Mouse (Mus musculus): ENCODE data around the gene Syt3.
A peak's percentile ranks its signal among the peaks of the same experiment; 100 is the strongest.

Syt3 gene

DNA sequence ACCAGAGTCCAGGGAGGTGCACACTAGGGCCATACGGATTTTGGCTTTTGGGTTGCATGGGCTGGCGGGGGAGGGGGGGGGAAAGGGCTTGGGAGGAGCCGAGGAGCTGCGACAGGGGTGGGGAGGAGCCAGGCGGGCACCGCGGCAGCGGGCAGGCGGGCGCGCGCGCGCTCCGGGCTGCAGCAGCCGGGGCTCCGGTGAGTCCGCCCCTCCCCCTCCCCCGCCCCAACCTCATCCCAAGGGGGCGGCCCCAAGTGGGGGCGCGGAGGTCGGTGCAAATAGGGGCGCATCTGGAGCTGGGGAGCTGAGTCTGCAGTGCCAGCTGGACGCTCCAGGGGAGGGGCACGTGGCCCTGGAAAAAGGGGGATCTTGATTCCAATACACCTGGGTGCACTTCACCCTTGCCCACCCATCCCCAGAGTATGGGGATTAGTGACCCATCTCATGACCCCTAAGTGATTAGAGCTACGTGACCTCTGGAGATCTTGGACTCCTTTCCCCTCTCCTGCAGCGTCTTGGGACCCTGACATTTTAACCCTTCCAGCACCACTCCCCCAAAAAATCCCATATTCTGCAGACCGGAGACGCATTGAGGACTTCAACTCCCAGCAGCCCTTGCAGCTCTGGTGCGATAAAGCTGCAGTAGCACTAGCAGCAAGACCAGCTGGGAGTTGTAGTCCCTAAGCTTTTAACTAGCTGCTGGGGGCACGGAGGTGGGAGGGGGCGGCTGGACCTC, at the start of gene Syt3:
Syt3 (plus strand) TSS at position 123 of the 736 bp plus-strand sequence.
- peak in 1 of 2 experiments; percentile 25 for DNase-seq (ENCODE audit: low spot score in 2 of 2)

DNA sequence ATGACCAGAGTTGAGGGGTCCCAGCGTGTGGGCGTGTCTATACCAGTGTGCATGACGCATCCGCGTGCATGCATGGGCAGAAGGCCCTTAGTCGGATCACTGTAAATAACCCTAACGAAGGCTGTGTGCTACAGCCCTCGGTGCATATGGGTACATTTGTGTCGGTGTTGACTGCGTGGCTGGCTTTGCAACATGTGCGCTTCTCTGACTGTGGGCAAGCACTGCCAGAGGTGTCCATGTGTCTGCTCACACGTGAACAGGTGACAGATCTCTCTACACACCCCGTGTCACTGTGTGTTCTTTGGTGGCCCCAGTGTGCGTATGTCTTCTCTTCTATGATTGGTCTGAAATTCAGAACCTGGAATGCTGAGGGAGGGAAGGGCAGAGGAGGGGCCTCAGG, 49.8 kb upstream of the Syt3 start:
- DNase-seq (ENCODE audit: low spot score in 2 of 2): no peak

DNA sequence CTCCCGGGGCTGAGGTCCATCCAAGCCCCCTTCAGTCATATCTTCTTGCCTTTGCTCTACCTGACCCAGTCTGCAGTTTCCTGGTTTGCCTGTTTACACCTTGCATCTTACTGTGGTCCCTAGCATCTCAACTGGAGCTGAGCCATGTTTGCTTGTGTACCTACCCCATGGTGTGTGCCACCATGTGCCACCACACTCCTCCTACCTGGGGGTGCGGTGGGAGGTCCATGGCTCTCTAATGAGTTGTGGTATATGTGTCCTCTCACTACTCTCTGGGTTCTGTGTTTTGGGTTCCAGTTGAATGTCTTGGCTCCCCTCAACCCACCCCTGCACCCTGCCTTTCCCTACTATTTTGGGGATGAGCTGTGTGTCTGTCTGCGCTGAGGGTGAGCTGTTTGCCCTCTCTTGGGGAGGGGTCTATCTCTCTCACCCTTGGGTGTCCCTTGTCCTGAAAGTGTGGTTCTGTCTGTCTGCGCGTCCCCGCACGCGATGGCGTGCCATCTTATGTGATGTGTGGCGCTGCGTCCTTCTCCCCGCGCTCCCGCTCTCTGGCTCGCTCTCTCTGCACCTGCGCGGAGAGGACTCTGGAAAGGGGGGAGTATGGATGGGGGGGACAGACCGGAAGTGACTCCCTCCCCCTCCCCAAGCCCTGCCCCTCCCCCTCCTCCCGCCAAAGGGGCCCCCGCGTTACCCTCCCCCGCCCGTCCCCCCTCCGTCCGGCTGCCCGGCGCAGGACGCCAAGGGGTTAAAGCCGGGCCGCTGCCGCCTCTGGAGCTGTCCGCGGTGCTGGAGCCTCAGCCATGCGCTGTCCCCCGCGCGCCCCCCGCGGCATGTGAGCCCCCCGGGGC, 48.6 kb upstream of the Syt3 start:
- DNase-seq (ENCODE audit: low spot score in 2 of 2): no peak

DNA sequence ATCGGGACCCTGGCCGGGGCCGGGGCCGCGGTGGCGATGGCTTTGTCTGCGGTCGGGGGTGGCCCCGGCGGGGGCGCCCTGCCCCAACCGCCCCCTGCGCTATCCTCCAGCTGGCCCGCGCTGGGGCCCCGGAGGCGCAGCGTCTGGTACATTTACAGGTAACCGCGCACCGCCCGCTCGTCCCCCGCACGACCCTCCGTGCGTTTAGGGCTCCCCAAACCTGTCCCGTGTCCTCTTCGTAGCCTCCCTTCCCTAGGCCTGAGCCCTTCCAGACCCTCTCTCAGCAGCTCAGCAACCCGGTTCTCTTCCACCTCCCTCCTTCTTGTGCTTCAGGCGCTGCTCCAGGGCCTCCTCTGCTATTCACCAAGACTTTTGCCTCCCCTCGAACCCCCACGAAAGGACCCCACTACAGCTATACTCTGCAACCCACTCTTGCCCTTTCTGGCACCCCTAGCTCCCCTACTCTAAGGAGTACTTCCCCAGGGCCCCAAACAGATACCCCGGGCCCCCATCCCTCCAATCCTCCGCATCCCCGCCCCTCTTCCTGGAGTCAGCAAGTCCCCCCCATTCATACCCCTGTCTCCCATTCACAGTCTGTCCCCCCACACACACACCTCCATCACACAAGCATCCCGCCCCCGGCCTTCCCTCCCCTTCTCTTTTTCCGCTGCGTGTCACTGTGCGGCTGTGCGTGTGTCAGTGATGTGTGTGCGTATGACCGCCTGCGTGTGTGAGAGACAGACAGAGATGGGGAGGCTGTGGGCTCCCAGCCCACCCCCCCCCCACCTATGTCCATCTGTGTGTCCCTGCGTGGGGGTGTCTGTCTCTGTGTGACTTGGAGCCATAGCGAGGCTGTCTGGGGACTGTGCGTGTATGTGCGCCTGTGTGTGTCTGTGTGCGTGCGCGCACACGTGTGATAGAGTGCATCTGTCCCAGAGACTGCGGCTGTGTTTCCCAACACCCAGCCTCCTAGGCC, 47.6 kb upstream of the Syt3 start:
- no peak for DNase-seq (ENCODE audit: low spot score in 2 of 2)

DNA sequence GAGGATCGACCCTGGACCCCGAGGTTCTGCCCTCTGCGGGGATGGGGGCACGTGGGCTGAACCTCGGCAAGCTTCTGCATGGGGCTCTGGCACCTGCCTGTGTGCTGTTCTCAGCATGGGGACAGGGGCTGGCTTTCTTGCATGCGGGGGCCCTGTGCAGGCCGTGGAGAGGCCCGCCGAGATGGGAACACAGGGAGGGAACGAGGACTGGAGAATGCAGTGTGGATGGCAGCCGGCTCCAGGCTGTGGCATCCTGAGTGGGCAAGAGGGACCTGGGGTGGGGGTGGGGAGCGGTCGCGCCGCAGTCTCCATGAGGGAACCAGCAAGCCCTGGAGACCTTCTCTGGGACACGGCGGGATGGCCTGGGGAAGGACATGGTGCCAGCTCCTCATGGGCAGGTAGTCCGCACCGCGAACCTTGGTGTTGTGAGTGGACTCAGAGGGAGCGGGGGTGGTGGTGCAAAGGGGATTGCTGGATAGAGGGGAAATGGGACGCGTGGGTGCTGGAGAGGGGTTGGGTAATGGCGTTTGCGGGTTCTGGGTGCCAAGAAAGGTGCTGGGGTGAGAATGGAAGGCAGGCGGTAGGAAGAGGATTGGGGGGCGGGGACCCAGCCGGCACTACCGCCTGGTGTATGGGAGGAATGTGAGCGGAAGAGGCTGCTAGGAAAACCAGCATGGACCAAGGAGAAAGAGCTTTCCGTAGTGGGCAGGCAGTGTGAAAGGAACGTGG, 46.6 kb upstream of the Syt3 start:
- no peak for DNase-seq (ENCODE audit: low spot score in 2 of 2)

DNA sequence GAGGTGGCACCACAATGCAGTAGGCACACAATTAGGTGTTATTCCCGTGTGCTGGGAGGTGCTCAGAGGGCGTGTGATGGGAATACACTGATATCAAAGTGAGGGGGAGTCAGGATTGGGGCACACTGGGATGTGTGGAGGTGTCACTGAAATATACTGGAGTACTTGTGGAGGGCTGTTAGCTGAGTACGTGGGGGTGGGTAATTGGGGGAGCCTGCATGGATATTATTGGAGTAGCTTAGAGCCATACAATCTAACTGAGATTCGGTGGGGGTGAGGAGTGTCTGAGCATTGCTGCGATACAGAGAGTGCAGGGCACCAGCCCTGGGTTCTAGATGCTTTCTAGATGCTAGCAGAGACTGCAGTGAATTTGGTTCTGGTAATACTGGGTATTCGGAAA, 43.7 kb upstream of the Syt3 start:
- no peak for DNase-seq (ENCODE audit: low spot score in 2 of 2)

DNA sequence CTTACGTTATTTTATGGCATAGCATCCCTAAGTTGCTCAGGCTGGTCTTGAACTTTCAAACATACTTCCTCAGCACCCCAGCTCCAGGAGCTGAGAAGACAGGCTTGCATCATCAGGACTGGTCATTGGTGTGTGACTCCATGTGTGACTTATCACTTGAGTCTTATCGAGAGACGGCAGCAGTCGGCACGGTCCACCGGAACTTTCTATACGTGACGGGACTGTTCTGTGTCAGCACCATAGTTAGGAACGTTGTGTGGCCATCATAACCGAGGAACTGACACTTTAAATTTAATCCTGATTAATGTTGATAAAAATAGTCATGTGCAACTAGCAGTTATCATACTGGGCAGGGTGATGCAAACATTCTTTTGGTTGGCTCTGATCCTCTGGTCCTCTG, 42.8 kb upstream of the Syt3 start:
- no peak for DNase-seq (ENCODE audit: low spot score in 2 of 2)

DNA sequence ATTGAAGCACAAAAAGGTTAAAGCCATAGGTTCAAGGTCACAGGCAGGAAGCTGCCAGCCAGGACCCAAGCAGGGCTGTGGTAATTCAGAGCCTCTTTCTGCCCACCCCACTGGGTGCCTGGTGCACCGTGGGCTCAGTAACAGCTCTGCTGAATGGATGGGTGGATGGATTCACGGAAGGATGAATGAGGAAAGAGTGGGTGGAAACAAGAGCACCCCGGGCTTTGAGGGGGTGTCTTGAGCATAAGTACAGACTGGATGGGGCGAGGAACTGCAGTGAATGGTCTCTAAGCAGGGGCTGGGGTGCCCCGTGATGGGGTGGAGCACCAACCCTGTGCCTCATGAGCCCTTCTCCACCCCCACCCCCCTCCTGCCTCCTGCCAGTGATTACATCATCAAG, 42.2 kb upstream of the Syt3 start:
- no peak for DNase-seq (ENCODE audit: low spot score in 2 of 2)

DNA sequence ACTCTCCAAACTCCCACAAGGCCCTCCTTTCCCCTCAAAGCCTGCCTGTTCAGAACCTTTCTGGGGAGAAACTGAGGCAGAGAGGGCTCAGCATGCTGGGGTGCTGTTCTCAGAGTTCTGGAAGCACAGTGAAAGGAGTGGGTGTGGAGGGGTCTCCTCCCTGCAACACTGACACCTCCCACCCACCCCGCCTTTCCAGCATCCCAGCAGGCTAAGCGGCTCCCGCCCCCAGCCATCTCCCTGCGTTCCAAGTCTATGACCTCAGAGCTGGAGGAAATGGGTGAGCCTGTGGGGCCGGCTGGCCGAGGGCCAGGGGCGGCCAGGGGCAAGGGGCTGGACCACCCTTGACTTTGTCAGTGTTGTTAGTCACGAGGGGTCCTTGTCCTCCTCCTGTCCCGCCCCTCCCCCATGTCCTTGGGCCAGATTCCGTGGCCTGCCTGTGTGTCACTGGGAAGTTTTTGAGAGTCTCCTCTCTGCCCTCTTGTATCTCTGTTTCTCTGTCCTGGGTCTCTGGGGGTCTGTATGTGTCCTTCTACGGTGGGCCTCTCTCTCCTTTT, 40.4 kb upstream of the Syt3 start:
- no peak for DNase-seq (ENCODE audit: low spot score in 2 of 2)

DNA sequence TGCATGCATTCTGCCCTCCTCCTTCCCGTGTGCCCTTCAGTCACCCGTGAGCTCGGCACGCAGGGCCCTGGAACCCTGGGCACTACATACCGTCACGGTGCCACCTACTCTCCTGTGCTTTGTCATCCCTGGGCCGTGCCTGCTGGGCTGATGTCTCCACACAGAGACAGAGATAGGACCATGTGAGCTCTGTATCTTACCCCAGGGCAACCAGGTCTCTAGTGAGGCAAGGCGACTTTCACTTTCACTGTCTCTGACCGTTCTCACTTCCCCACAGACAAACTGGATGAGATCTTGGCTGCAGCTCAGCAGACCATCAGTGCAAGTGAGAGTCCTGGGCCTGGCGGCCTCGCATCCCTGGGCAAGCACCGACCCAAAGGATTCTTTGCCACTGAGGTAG, 39.3 kb upstream of the Syt3 start:
- peak; percentile 59 to 63 for DNase-seq (ENCODE audit: low spot score in 2 of 2)

DNA sequence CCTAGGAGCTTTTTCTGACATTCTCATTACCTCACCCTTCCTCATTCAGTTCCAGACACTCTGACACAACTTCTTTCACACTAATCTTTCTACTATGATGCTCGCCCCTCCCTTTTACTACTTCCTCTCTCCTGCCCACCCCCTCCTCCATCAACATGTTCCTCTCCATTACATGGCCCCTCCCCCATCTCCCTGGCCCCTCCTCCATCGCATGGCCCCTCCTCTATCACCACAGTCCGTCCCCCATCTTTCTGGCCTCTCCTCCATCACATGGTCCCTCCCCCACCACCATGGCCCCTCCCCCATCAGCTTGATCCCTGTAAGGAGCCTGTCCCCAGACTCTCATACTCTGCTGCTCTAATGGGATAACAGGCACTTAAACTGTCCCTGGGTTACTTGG, 34.9 kb upstream of the Syt3 start:
- DNase-seq (ENCODE audit: low spot score in 2 of 2): no peak

DNA sequence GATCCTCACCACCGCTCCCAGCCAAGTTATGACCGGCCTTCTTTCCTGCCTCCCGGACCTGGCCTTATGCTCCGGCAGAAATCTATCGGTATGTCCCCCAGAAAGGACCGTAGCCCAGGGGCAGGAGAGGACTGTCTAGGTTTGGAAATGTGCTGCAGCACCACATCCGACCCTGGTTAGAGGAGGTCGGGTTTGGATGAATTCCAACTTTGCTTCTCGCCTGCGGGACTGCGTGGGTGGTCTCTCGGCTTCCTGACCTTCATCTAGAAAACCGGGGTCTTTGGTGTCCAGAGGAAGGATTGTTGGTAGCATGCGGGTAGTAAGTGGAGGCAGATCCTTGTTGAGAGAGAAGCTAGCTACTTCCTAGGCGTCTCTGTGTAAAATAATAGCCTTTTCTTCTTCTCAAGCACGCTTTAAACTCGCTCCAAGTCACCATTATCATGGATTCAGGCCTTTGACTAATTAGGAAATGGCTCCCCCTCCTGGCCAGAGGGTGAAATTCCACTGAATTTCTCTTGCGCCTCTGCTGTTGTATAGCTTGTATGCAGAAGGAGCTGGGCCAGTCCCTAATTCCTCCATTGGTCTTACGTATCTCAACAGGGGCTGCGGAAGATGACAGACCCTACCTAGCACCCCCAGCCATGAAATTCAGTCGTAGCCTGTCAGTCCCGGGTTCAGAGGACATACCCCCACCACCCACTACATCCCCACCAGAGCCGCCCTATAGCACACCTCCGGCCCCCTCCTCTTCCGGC, 32.8 kb upstream of the Syt3 start:
- peak; percentile 63 to 76 for DNase-seq (ENCODE audit: low spot score in 2 of 2)

DNA sequence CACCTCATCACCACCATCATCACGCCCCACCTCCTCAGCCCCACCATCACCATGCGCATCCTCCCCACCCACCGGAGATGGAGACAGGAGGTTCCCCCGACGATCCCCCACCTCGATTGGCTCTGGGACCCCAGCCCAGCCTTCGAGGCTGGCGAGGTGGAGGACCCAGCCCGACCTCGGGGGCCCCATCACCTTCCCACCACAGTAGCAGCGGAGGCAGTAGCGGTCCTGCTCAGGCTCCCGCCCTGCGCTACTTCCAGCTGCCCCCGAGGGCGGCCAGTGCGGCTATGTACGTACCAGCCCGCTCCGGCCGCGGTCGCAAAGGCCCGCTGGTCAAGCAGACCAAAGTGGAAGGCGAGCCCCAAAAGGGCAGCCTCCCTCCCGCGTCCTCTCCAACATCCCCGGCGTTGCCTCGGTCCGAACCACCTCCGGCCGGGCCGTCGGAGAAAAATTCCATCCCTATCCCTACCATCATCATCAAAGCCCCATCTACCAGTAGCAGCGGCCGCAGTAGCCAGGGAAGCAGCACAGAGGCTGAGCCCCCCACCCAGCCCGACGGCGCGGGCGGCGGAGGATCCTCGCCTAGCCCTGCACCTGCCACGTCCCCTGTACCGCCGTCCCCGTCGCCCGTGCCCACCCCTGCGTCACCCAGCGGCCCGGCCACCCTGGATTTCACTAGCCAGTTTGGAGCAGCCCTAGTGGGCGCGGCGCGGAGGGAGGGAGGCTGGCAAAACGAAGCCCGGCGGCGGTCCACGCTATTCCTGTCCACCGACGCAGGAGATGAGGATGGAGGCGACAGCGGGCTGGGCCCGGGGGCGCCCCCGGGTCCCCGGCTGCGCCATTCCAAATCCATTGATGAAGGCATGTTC, 31.8 kb upstream of the Syt3 start:
- DNase-seq (ENCODE audit: low spot score in 2 of 2): no peak

DNA sequence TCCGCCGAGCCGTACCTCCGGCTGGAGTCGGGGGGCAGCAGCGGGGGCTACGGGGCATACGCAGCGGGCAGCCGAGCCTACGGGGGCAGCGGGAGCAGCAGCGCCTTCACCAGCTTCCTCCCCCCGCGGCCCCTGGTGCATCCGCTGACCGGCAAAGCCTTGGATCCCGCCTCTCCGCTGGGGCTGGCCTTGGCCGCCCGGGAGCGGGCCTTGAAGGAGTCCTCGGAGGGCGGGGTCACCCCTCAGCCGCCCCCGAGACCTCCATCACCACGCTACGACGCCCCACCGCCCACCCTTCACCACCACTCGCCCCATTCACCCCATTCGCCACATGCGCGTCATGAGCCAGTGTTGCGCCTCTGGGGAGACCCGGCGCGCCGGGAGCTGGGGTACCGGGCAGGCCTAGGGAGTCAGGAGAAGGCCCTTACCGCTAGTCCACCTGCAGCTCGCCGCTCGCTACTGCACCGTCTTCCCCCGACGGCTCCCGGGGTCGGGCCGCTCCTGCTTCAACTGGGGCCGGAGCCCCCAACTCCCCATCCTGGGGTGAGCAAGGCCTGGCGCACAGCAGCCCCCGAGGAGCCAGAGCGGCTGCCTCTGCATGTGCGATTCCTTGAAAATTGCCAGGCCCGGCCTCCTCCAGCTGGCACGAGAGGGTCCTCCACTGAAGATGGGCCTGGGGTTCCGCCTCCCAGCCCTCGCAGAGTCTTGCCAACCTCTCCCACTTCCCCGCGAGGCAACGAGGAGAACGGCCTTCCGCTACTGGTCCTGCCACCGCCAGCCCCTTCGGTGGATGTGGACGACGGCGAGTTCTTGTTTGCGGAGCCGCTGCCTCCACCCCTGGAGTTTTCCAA, 30.9 kb upstream of the Syt3 start:
- DNase-seq (ENCODE audit: low spot score in 2 of 2): no peak

DNA sequence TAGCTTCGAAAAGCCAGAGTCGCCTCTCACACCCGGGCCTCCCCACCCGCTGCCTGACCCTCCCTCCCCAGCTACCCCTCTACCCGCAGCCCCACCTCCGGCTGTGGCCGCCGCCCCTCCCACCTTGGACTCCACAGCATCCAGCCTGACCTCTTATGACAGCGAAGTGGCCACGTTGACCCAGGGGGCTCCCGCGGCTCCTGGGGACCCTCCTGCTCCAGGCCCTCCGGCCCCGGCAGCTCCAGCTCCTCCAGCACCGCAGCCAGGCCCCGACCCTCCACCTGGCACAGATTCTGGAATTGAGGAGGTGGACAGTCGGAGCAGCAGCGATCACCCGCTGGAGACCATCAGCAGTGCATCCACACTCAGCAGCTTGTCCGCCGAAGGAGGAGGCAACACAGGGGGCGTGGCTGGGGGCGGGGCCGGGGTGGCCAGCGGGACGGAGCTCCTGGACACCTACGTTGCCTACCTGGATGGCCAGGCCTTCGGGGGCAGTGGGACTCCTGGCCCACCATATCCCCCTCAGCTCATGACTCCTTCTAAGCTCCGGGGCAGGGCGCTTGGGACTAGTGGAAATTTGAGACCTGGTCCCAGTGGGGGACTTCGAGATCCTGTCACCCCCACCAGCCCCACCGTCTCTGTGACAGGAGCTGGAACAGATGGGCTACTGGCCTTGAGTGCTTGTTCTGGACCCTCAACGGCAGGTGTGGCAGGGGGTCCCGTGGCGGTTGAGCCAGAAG, 30.1 kb upstream of the Syt3 start:
- no peak for DNase-seq (ENCODE audit: low spot score in 2 of 2)

DNA sequence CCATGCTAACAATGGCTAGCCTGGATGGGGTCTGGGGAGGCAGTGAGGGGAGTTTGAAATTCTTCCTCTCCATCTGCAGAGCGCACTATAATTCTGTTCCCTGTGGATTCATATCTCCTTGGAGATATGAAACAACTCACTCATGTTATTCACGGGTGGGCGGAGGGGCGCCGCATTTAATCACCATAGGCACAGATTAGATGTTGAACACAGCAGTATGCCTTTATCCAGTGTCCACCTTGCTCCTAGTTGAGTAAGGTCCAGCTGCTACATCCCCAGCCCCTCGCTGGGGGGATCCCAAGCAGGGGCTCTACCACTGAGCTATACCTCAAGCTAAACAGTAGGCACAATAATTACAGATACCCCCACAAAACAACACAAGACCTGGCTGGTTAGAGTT, 28.5 kb upstream of the Syt3 start:
- DNase-seq (ENCODE audit: low spot score in 2 of 2): no peak

DNA sequence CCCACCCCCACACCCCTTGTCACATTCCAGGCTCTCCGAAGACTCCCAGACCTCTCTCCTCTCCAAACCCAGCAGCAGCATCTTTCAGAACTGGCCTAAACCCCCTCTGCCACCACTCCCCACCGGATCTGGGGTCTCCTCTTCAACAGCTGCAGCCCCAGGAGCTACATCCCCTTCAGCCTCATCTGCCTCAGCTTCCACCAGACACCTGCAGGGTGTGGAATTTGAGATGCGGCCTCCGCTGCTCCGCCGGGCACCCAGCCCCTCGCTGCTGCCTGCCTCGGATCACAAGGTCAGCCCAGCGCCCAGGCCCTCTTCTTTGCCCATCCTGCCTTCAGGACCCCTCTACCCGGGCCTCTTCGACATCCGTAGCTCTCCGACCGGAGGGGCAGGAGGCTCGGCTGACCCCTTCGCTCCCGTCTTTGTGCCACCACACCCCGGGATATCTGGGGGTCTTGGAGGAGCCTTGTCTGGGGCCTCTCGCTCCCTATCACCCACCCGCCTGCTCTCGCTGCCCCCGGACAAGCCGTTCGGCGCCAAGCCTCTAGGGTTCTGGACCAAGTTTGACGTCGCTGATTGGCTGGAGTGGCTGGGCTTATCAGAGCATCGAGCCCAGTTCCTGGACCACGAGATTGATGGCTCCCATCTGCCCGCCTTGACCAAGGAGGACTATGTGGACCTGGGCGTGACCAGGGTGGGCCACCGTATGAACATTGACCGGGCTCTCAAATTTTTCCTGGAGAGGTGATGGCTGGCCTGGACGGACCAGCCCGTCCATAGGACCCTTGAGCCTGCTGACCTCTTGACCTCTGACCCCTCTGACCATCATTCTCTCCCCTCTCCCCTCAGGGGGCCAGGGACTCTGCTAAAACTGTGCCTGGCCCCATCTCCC, 27.1 kb upstream of the Syt3 start:
- no peak for DNase-seq (ENCODE audit: low spot score in 2 of 2)
